Mouse (Mus musculus) midbrain, embryonic 16.5 days (tissue): Measurements from ENCODE around the gene Ryr2. TPM values are rescaled to one million over a fixed set of nuclear protein-coding genes. Genes with fewer than 3 reads are reported as not detected.
A peak's percentile ranks its signal among the peaks of the same experiment; 100 is the strongest.

Experiments used
- ATAC-seq: fragments of 200-750 bp; cut with Nextera tagmentation; 2 replicates; pipeline ENCODE4 v1.8.0; 2017; ENCODE audit warnings: moderate TSS enrichment
- H3K27ac ChIP-seq: fragments of 300-500 bp; sonication (generic); 2 replicates; pipeline ENCODE4 v1.5.1; 2014; ENCODE audit warnings: mild to moderate bottlenecking, low read length, mixed read lengths
- H3K27me3 ChIP-seq: fragments of 300-500 bp; sonication (generic); 2 replicates; pipeline ENCODE4 v1.6.1; 2014; ENCODE audit warnings: low read depth, low read length, mixed read lengths; ENCODE audit not compliant: control insufficient read depth, insufficient read depth
- H3K36me3 ChIP-seq: fragments of 300-500 bp; sonication (generic); 2 replicates; pipeline ENCODE4 v1.6.1; 2014; ENCODE audit warnings: mild to moderate bottlenecking, low read length, moderate library complexity, mixed read lengths; ENCODE audit not compliant: control insufficient read depth, insufficient read depth
- H3K4me1 ChIP-seq: fragments of 300-500 bp; sonication (generic); 2 replicates; pipeline ENCODE4 v1.6.1; 2014; ENCODE audit warnings: mild to moderate bottlenecking, low read length, mixed read lengths; ENCODE audit not compliant: control insufficient read depth, insufficient read depth
- H3K4me2 ChIP-seq: fragments of 300-500 bp; sonication (generic); 2 replicates; pipeline ENCODE4 v1.6.1; 2014; ENCODE audit warnings: mild to moderate bottlenecking, low read length, mixed read lengths
- H3K4me3 ChIP-seq: fragments of 300-500 bp; sonication (generic); 2 replicates; pipeline ENCODE4 v1.5.1; 2014; ENCODE audit warnings: low read depth, mild to moderate bottlenecking, low read length, moderate library complexity, mixed read lengths
- H3K9ac ChIP-seq: fragments of 300-500 bp; sonication (generic); 2 replicates; pipeline ENCODE4 v1.6.1; 2014; ENCODE audit warnings: low read depth, low read length, mixed read lengths
- H3K9me3 ChIP-seq: fragments of 300-500 bp; sonication (generic); replicated peaks from 2 replicates; pipeline ENCODE4 v1.6.1; 2014; ENCODE audit warnings: mild to moderate bottlenecking, low read length, mixed read lengths; ENCODE audit not compliant: control insufficient read depth, poor library complexity, severe bottlenecking
- WGBS: fragments of 180-500 bp; shearing (Covaris S2); extraction: QIAGEN DNeasy Blood & Tissue Kit; methylation state at CpG from one replicate; pipeline ENCODE4 v1.1.7; 2014; 5-methylcytosine and 5-hydroxymethylcytosine counted together
- polyA plus RNA-seq: library from polyadenylated mRNA; unstranded; fragments of >200 nt; fragmentation: Nextera tagmentation; extraction: Ambion mirVana; gene quantifications from 2 replicates; pipeline ENCODE4 v1.2.1, GENCODE M21; 2015

The Ryr2 gene
- polyA plus RNA-seq, 1 experiment from 2014 or later, result 3.5 TPM

GRCm38 (mm10) chr13:11880503-11881227 lies 226.1 kb downstream of the Ryr2 start:
- no peaks in the 10 kb centered on the region for H3K9me3 ChIP-seq
- H3K4me3 ChIP-seq, result no peak overlapping the region
- no peak overlapping the region for H3K4me2 ChIP-seq
- WGBS, result 35% methylated on average over 10 of the region's 10 CpGs
- H3K36me3 ChIP-seq, result no peaks in the 10 kb centered on the region
- H3K9ac ChIP-seq, result no peak overlapping the region
- 0 out of 2 replicates have a peak, but pooled peaks have one; percentile 58 for ATAC-seq
- no peaks in the 10 kb centered on the region for H3K27me3 ChIP-seq
- no peak overlapping the region for H3K27ac ChIP-seq
- no peaks in the 10 kb centered on the region for H3K4me1 ChIP-seq

- no peak for ATAC-seq
- Histone ChIP-seq H3K4me2 (no peak overlapping the region), H3K4me1 (no peaks in the 10 kb centered on the region), H3K9ac (no peak overlapping the region), H3K27ac (no peak overlapping the region), H3K27me3 (no peaks in the 10 kb centered on the region), H3K36me3 (no peaks in the 10 kb centered on the region), H3K4me3 (no peak overlapping the region), H3K9me3 (no peaks in the 10 kb centered on the region)
- 50% methylated on average over 3 of the region's 3 CpGs for WGBS
Observed at GRCm38 (mm10) chr13:11879037-11879436, 227.7 kb downstream of the Ryr2 start.

- no peaks in the 10 kb centered on the region for H3K27me3 ChIP-seq
- no peak overlapping the region for H3K9ac ChIP-seq
- ATAC-seq, result no peak
- H3K4me3 ChIP-seq, result no peak overlapping the region
- H3K36me3 ChIP-seq, result no peaks in the 10 kb centered on the region
- H3K9me3 ChIP-seq, result no peaks in the 10 kb centered on the region
- H3K27ac ChIP-seq, result no peak overlapping the region
- no peaks in the 10 kb centered on the region for H3K4me1 ChIP-seq
- no peak overlapping the region for H3K4me2 ChIP-seq
- 5% methylated on average over 1 of the region's 1 CpGs for WGBS
Observed at GRCm38 (mm10) chr13:11874852-11875251, 231.9 kb downstream of the Ryr2 start.

- Histone ChIP-seq H3K4me3 (no peak overlapping the region), H3K4me2 (no peak overlapping the region), H3K27me3 (no peaks in the 10 kb centered on the region), H3K4me1 (no peaks in the 10 kb centered on the region), H3K9ac (no peak overlapping the region), H3K27ac (no peak overlapping the region), H3K9me3 (no peaks in the 10 kb centered on the region), H3K36me3 (no peaks in the 10 kb centered on the region)
- WGBS, result 95% methylated on average over 1 of the region's 1 CpGs
- ATAC-seq, result no peak
Observed at GRCm38 (mm10) chr13:11869971-11870370, 236.8 kb downstream of the Ryr2 start.

GRCm38 (mm10) chr13:11869486-11869885 lies 237.3 kb downstream of the Ryr2 start:
- Histone ChIP-seq H3K4me1 (no peaks in the 10 kb centered on the region), H3K27ac (no peak overlapping the region), H3K9me3 (no peaks in the 10 kb centered on the region), H3K36me3 (no peaks in the 10 kb centered on the region), H3K4me3 (no peak overlapping the region), H3K4me2 (no peak overlapping the region), H3K27me3 (no peaks in the 10 kb centered on the region), H3K9ac (no peak overlapping the region)
- no peak for ATAC-seq
- WGBS, result 87% methylated on average over 2 of the region's 2 CpGs

- Histone ChIP-seq H3K4me2 (no peak overlapping the region), H3K9ac (no peak overlapping the region), H3K4me3 (no peak overlapping the region), H3K9me3 (no peaks in the 10 kb centered on the region), H3K4me1 (no peaks in the 10 kb centered on the region), H3K27ac (no peak overlapping the region), H3K36me3 (no peaks in the 10 kb centered on the region), H3K27me3 (no peaks in the 10 kb centered on the region)
- 74% methylated on average over 2 of the region's 2 CpGs for WGBS
- no peak for ATAC-seq
Observed at GRCm38 (mm10) chr13:11868979-11869378, 237.8 kb downstream of the Ryr2 start.

GRCm38 (mm10) chr13:11868056-11868455 lies 238.7 kb downstream of the Ryr2 start:
- H3K9me3 ChIP-seq, result no peaks in the 10 kb centered on the region
- H3K4me1 ChIP-seq, result no peaks in the 10 kb centered on the region
- no peak overlapping the region for H3K9ac ChIP-seq
- H3K36me3 ChIP-seq, result no peaks in the 10 kb centered on the region
- ATAC-seq, result no peak
- no peak overlapping the region for H3K4me2 ChIP-seq
- no peak overlapping the region for H3K4me3 ChIP-seq
- no peak overlapping the region for H3K27ac ChIP-seq
- no peaks in the 10 kb centered on the region for H3K27me3 ChIP-seq
- 83% methylated on average over 7 of the region's 7 CpGs for WGBS

- 83% methylated on average over 3 of the region's 3 CpGs for WGBS
- Histone ChIP-seq H3K36me3 (no peaks in the 10 kb centered on the region), H3K27me3 (no peaks in the 10 kb centered on the region)
Observed at GRCm38 (mm10) chr13:11865261-11865660, 241.5 kb downstream of the Ryr2 start.

GRCm38 (mm10) chr13:11851691-11852090 lies 255.1 kb downstream of the Ryr2 start:
- 93% methylated on average over 3 of the region's 3 CpGs for WGBS
- Histone ChIP-seq H3K27me3 (no peaks in the 10 kb centered on the region), H3K36me3 (no peaks in the 10 kb centered on the region), H3K27ac (no peak overlapping the region), H3K4me1 (no peaks in the 10 kb centered on the region), H3K9me3 (no peaks in the 10 kb centered on the region), H3K4me3 (no peak overlapping the region), H3K4me2 (no peak overlapping the region), H3K9ac (no peak overlapping the region)
- ATAC-seq, result no peak

More at GRCm38 (mm10) chr13:11865261-11865660, 241.5 kb downstream of the Ryr2 start:
- Histone ChIP-seq H3K9ac (no peak overlapping the region), H3K27ac (no peak overlapping the region), H3K4me1 (no peaks in the 10 kb centered on the region), H3K9me3 (no peaks in the 10 kb centered on the region), H3K4me3 (no peak overlapping the region), H3K4me2 (no peak overlapping the region)
- ATAC-seq, result no peak
